Mouse (Mus musculus): ENCODE results near the gene Taf5l.
"Not testable (repeated sequence)": the region's sequence is repeated elsewhere in the genome, so short reads cannot be mapped to it uniquely, and the experiment has no call there.

Gene Taf5l

DNA sequence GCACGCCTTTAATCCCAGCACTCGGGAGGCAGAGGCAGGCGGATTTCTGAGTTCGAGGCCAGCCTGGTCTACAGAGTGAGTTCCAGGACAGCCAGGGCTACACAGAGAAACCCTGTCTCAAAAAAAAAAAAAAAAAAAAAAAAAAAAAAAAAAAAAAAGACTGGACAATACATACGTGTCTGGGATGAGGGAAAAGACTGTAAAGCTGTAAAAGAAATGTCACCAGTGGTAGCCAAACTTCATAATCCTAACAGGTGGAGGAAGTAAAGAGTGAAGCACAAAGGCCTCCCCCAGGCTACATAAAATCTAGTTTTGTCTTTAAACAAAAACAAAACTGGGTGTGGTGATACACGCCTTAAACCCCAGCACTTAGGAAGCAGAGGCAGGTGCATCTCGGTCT lies 6.9 kb downstream of the Taf5l start:
- not testable (repeated sequence) for DNase-seq (ENCODE audit: low spot score in 2 of 2)

DNA sequence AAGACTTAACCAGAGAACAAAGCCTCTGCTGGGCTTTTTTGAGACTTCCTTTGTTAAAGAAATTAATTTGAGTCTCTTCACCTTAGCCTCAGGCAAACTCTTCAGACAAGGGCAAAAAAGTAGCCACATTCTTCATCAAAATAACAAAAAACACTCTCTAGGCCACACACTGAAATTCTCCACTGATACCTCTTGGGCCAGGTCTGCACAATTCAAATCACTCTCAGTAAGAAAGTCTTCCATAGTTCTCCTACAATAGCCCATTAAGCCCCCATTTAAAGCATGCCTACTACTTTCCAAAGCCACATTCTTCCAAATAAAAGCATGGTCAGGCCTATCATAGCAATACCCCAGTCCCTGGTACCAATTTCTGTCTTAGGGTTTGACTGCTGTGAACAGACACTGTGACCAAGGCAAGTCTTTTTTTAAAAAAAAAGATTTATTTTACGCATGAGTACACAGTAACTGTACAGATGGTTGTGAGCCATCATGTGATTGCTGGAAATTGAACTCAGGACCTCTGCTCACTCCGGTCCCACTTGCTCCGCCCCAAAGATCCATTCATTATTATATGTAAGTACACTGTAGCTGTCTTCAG lies 9.1 kb downstream of the Taf5l start:
- no peak for DNase-seq (ENCODE audit: low spot score in 2 of 2)

DNA sequence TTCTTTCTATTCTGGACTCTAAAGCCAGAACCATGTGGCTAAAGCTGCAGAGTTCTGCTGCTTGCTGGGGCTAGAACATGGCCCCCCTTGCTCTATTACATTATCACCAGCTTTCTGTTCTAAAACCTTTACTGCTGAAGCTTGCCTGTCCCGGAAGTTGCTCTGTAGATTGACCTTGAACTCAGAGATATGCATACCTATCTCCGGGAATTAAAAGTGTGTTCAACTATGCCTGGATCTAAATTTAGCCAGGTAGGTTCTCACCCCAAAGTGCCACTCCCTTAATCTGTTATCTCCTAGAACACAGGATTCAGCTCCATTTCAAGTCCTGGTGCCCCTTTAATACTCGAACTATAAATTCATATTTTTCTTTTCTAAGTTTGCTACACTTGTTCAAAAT lies 9.6 kb downstream of the Taf5l start:
- DNase-seq (ENCODE audit: low spot score in 2 of 2) = no peak

DNA sequence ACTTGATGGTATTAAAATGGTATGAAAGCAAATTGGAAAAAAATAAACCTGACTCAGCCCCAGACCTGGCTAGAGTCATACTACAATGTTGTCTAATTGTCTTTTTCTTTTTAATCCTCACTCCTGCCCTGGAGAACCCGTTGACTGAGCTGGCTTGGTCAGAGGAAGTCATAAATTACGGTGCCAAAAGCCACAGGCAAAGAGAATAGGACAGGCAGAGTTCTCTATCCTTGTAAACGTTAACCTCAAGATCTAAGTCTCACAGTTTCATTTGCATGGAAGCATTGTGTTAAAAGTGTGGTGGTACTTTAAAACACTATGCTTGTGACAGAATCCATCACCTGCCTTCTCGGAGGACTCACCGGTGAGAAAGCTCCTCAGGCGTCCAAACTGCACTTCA lies 13.4 kb downstream of the Taf5l start:
- no peak for DNase-seq (ENCODE audit: low spot score in 2 of 2)

DNA sequence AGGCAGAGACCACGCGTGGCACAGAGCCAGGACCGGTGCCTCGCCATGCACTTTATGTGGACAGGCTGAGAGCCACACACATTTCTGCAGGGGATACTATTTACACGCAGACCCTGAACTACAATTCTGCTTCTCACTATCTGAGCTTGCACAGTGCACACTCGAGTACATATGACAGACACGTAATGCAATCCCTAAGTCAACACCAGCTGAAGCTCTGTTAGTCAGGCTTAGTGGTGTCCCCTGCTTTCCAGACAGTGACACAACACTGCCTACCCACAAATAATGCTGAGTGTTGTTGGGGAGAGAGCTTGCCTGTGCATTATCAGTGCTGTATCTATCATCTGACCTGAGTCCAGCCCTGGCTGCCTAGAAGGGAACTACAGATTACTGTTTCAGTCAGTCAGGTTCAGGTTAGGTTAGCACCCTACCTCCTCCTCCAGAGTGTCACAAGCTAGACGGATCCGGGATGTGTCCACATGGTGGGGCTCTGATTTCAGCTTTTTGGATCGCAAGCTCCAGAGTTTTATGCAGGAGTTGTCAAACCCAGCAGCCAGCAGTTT lies 18.6 kb downstream of the Taf5l start:
- no peak for DNase-seq (ENCODE audit: low spot score in 2 of 2)

DNA sequence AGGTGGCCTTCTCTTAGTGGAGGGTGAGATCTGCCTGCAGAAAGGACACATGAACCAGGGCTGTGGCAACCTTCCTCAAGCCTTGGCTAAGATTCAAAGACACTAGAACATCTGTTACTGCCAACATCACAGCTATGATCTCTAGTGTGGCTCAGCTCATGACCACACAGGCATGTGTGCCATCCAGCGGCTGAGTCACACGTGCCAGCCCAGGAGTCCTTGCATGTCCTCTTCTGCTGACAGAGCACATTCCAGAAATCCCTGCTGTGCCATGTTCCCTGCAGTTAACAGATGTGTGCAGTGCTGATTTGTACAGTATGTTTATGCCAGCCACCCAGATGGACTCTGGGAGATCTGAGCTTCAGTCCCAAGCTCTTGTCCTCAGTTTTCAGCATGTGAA lies 21.6 kb downstream of the Taf5l start:
- no peak for DNase-seq (ENCODE audit: low spot score in 2 of 2)

DNA sequence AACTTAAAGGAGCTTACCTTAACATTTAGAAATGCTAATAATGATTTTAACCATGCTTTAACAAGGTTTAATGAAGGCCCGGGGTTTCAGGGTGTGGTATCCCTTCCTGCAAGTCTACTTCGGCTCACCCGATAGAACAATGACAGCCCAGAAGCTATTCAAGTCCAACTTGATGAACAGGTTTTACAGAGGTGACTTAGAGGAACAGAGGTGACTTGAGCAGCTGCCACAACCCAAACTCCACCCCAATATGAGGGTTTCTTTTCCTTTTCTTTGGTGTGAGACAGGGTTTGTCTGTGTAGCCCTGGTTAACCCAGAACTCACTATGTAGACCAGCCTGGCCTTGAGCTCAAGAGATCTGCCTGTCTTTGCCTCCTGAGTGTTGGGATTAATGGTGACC lies 27.2 kb downstream of the Taf5l start:
- DNase-seq (ENCODE audit: low spot score in 2 of 2) = no peak

DNA sequence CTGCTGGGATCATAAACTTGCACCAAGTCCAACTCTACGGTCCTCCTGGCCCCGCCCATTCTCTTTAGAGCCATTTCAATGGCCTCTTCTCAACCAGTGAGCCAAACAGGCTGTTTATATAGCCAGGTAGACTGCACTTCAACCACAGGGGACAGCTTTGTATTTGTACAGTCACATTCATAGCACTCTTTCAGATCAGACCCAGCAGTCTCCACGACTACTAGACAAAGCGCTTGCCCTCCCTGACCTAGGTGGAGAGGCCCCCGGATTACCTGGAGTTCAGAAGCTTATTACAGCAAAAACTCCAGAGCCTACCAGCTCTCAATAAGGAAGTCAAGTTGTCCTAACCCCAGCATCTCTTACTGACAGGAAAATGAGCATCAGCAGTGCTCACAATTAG lies 27.6 kb downstream of the Taf5l start:
- DNase-seq (ENCODE audit: low spot score in 2 of 2) = no peak

DNA sequence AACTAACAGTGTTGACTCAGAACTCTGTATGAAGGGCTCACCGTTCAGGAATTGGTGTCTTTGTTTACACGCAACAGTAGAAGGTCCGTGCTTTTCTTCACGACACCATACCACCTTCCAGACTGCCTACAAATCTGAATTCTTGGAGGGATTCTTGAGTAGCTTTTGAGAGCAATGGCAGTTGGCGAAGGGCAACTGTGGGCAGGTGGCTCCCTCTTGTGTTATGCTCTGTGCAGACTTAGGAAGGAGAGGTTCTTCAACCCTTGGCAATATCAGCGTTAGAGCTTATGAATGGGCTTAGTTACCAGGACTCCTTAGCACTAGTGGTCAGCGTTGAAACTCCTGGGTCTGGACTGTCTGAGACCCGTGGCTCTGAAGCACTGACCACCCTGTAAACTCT lies 28.6 kb downstream of the Taf5l start:
- no peak for DNase-seq (ENCODE audit: low spot score in 2 of 2)

DNA sequence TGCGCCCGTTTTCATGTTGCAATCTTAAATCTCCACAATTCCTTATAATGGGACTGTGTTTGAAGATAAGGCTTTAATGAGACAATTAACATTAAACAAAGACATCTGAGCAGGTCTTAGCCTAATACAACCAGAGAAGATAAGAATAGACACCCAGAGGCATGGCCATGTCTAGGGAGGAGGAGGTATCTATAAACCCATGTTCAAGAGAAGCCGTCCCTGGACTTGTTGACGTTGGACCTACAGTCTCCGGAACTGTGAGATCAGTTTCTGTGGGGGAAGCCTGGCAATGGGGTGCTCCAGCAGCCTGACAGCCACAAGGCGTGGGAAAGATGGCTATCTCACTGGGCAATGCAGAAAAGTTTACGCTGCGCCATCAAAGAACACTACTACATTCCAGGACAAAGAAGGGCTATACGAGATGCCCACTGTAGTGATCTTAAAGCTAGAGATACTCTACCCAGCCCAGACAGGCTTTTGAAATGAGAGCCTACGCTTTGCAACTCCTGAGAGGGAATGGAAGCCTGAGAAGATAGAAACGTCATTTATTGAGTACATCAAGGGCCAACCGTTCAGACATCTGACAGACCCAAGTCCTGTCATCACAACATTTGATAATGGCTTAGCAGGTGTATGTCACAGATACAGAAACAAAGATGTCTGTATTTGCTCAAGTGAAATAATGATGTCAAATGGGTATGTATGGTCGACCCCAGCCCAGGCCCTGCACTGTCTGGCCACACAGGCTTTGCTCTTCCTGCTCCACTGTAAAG lies 30.7 kb downstream of the Taf5l start:
- no peak for DNase-seq (ENCODE audit: low spot score in 2 of 2)

DNA sequence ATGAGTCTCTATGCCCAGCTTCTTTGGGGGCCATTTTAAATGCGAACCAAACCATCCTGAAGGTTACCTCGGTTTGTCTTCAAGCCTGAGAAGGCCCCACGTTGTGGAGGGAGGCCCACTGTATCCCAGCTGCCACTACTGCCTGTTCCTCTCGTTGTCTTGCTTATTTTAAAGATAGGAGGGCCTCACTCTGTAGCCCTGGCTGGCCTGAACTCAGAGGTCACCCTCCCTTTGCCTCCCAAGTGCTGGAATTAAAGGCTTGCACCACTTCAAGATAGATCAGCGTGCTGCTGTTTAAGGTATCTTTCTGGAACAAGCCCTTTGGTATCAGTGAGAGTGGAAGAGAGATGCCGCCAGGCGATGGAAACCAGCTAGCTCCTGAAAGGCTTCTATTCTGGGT lies 32.1 kb downstream of the Taf5l start:
- DNase-seq (ENCODE audit: low spot score in 2 of 2) = no peak

DNA sequence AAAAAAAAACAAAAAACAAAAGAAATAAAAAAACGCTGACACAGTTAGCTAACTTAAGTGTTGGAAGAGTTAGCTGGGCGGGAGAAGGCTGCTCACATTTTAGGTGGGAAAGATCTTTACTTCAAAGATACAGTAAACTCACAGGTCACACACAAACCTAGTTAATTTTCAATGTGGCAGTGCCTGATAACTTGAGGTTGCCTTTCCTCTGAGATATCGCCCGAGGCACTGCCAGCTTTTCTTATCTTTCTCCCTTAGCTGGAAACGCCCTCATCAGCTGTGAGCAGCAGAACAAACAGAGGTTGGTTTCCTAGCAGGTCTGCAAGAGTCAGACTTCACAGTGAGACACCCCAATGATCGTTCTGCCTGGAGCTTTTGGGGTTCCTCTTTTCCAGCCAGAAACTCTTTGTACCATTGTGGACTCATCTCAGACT lies 32.6 kb downstream of the Taf5l start:
- no peak for DNase-seq (ENCODE audit: low spot score in 2 of 2)

DNA sequence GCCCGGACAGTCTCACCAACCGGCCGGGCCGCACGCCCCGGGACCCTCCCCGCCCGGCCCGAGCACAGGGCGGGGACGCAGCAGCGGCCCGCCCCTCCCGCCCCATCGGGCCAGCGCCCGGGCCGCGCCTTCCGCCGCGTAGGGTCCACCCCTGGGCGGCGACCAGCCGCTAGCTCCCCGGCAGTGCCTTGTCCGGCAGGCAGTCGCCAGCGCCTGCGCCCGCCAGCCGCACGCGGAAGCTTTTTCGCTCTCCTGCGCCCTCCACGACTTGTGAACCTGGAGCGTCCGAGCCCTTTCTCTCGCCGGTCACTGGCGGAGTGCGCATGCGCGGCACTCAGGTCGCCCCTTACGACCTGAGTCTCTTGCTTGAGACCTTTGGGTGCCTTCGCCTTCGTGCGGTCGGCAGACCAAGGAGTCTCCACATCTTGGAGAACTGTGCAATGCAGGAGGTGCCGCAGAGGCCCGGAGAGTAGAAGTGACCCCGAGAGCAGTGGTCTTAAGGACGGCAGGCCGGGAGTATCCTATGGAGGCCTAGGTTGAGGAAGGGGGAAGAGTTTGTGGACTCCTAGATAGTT lies 38.3 kb downstream of the Taf5l start, which contains the start of gene Abcb10:
TSS of gene Abcb10 (minus strand) at position 297 of the 575 bp plus-strand sequence.
- peak; percentile 78 for DNase-seq (ENCODE audit: low spot score in 2 of 2)

DNA sequence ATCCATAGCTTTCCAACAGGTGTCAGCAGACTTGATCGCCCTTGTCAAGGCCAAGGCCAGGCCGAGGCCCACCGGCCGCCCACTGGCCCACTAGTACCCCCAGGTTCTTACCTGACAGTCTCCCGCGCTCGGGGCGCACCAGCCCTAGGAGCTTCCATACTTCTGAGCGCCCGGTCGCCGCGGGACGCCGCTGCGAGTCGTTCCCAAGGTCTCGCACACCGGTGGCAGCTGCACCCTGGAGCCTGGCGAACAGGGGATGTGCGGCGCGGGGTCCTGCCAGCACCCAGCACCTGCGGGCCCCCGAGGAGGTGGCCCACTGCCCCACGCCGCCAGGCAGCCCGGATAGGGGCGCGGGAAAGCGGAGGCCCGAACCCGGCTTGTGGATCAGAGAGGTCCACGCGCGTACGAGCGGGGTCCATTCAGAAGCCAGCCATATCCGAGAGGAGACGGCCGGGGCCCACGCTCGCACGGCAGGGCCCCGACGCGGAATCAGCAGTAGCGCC lies 38.9 kb downstream of the Taf5l start:
- DNase-seq (ENCODE audit: low spot score in 2 of 2) = peak in 1 of 2 experiments; percentile 14

DNA sequence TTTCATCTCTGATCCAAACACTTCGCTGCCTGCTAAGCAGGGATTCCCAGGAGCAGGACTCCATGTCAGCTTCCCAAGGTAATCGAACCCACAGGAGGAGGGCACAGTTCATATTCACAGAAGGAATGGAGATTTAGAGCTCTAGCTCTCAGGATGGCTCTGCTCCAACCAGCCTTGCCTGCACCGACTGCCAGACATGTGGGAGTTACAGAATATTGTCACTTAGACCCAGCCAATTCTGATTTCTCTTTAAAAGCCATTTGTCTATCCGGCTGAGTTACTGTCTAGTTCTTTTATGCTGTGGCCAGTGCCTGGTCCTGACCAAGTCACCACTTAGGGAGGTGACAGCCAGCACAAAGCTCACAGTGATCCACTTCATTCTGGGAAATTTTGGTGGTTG lies 39.5 kb downstream of the Taf5l start:
- peak; percentile 42 to 64 for DNase-seq (ENCODE audit: low spot score in 2 of 2)

DNA sequence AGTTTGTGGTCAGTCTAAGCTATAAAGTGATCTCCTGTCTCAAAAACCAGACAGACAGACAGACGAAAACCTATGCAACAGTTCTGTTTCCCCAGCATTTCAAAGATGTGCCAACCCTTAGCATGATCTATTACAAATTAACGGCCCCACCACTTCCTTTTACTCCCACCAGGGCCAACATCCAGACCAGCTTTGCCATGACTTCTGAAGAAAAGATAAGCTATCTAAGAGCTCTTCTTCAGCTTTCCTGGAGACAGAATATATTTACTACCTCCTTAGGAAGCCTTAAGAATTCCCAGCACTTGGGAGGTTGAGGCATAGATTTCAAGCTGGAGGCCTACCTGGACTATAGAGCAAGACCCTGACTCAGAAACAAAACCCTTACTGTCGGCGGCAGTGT lies 41.0 kb downstream of the Taf5l start:
- DNase-seq (ENCODE audit: low spot score in 2 of 2) = no peak

DNA sequence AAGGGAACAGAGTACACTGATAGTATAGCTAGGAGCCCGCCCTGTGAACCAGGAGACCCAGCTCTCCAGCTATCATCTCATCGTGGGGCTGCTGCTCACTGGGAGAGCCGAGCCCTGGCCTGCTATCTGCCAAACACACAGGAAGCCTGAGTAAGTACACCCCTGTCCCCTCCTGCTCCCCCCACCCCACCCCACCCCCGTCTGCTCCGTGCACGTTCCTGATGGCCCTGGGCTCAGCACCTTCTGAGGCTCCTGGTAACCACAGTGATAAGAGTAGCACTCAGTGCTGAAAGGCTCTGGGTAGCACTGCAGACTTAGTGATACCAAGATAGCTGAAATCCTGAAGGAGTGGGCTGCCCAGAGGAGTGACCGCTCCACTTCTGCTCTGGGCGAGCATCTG lies 42.3 kb downstream of the Taf5l start:
- no peak for DNase-seq (ENCODE audit: low spot score in 2 of 2)

DNA sequence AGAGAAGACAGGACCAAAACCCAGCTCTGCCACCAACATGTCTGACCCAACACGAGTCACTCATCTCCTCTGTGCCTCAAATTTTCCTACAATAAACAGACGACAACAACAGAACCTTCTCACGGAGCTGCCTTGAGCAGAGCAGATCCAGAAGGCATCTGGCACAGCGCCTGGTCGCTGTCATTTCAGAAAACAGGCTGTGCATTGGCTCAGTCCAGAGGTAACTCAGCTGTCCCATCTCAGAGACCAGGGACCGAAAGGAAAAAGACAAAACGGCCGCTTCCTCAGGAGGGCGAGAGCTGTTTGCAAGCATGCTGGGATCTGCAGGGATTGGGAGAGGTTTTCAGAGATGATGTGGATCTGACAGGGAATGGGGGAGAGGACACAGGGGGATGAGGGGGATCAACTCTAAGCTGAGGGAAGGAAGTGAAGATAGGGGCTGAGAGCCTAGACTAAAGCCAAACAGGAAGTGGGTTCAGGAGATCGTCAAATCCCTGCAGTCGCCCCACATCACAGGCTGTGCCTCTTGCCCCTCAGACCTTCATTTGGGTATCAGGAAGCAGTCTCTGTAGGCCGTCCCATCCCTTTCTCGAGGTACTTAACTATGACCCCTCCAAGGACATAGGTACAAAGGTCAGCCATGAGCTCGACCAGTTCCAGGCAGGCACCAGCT lies 42.9 kb downstream of the Taf5l start:
- no peak for DNase-seq (ENCODE audit: low spot score in 2 of 2)

DNA sequence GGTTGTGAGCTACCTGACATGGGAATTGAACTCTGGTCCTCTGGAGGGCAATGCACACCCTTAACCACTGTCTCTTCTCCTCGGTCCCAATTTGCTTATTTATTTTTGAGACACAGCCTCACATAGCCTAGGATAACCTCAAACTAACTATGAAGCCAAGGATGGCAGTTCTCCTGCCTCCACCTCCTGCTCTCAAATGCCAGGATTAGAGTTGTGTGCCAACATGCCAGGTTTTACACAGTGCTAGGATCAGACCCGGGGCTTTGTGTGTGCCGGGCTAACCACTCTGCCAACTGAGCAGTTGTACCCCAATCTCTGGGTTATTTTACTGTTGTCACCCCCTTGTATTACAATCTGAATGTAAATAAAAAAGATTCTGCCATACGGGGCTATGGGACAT lies 43.7 kb downstream of the Taf5l start:
- no peak for DNase-seq (ENCODE audit: low spot score in 2 of 2)

DNA sequence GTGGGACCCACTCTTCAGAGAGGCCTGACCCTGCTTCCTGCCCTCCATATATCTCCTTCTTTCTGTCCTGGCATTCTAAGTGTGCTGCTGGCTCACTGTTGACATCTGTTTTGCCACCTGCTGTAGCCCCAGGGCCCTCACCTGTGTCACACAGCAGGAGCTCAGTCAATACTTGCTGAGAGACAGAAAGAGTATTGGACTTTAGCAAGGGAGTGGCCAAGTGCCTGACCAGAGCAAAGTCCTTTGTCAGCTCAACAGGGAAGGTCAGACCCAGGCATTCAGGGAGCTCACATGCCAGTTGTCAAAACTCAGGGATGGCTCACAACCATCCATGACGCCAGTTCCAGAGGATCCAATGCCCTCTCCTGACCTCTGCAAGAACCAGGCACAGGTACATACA lies 47.7 kb downstream of the Taf5l start:
- DNase-seq (ENCODE audit: low spot score in 2 of 2) = no peak

DNA sequence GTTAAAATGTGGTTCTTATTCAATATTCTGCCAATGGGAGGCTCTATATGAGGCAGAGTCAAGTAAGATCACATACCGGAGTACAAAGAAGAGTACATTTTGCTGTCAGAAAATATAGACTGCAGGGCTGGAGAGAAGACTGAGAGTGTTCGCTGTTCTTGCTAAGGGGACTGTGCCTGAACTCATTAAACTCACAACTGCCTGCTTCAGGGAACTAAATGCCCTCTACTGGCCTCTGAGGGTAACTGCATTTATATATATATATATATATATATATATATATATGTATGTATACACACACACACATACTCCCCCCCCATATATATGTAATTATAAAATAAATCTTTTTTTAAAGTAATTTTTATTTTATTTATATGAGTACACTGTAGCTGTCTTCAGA lies 54.3 kb downstream of the Taf5l start:
- DNase-seq (ENCODE audit: low spot score in 2 of 2) = no peak

DNA sequence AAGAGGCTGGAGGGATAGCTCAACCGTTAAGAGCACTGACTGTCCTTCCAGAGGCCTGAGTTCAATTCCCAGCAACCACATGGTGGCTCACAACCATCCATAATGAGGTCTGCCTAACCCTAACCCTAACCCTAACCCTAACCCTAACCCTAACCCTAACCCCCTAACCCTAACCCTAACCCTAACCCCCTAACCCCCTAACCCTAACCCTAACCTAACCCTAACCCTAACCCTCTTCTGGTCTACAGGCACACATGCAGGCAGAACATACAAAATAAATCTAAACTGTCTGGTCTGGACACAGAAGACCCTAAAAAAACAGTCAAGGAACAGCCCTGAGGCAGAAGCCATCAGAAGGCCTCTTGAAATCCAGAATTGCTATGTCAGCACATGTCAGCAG lies 59.8 kb downstream of the Taf5l start:
- no peak for DNase-seq (ENCODE audit: low spot score in 2 of 2)
